Mouse (Mus musculus) right cerebral cortex, adult 2 months (tissue): ENCODE data around the gene Cox20.

Experiments
- DNase-seq, 2 experiments: peaks; one replicate each; pipeline ENCODE4 v3.0.0; 2021 to 2022; ENCODE audit warnings: low spot score in 2 of 2

Gene Cox20

GRCm38 (mm10) chr1:178354576-178354975 is 35.6 kb downstream of the Cox20 start:
- DNase-seq: no peak

GRCm38 (mm10) chr1:178357776-178358710 is 39.1 kb downstream of the Cox20 start:
- peak; percentile 79 to 81 for DNase-seq

- DNase-seq: no peak
Observed at GRCm38 (mm10) chr1:178360264-178360663, 41.3 kb downstream of the Cox20 start.

DNA sequence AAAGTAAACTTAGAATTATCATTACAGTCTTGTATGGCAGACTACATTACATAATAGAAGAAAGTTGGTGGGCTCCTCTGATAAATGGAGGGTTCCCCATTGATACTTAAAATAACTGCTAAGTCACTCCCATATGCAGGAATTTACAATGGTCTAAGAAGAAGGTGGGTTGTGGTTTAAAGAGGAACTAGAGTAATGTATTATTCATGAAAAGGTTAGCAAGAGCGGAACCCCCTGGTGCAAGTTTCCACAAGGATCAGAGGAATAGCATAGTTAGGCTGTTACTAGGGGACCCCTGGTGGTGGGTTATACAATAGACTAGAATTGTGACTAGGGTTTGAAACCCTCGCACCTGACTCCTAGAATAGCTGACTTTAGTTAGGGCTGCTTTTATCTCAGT is 41.8 kb downstream of the Cox20 start:
- DNase-seq: no peak

DNA sequence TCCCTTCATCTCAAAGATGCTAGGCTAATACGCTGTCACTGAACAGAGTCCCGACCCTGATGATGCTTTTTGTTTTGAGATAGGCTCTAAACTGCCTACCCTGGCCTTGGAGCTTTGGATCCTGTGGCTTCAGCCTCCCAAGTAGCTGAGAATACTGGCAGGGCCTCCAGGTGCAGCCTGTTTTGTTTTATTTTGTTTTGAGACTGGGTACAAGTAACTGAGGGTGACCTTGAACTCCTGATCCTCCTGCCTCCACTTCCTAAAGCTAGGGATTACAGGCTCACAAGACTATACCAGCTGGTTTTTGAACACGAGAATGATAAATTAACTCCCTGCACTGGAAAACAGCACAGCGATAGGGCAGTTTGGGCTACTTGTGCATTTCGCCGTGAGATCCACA is 46.2 kb downstream of the Cox20 start:
- no peak for DNase-seq

GRCm38 (mm10) chr1:178368121-178368520 is 49.2 kb downstream of the Cox20 start:
- DNase-seq: no peak

GRCm38 (mm10) chr1:178368548-178369271 is 49.8 kb downstream of the Cox20 start:
- peak; percentile 91 to 96 for DNase-seq

- DNase-seq: no peak
Observed at GRCm38 (mm10) chr1:178369272-178369651, 50.3 kb downstream of the Cox20 start.
